ENCODE assay signal across 8 mouse cellular contexts in the genomic region with DNA sequence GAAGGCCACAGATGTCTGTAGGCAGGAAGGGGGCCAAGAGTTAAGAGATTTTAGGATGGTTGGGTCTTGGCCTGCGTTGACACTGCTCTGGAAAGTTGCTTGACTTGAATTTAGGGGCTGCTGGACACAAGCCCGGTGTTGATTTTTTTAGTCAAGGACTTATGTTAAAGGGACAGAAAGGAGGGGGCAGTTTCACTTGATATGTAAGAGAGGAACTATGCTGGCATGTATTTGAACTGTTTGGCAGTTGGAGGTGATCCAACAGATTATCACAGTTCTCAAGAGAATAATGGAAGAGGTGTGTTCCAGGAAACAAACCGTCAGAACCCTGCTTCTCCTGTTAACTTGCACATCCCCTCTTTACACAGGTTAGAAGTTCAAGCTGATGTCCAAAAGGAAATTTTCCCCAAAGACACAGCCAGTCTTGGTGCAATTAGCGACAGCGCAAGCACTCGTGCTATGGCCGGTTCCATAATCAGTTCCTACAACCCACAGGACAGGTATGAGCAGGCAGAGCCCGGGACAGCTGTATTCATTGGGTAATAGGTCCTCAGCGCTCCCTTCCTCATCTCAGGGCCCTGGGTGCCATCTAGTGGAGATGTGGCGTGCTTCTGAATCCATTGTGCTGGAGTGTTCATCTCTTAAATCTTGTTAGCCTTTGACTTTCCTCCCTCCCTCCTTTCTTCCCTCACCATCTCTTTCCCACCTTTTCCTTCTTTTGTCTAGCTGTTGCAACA. TPM values are rescaled to one million over a fixed set of nuclear protein-coding genes. Genes with fewer than 3 reads are reported as not detected.
DNase-seq lines count a peak whose midpoint lies in the region; ATAC-seq and TF ChIP-seq lines count a peak whose summit lies in the region.

No protein-coding gene starts in this region.

- H3K36me3 ChIP-seq in embryonic facial prominence, embryonic 14.5 days (ENCODE audit: control insufficient read depth, insufficient read depth, low read length) = peaks cover 67% of the 10 kb centered on the region
- H3K36me3 ChIP-seq in heart, embryonic 10.5 days = peaks cover 65% of the 10 kb centered on the region
- H3K36me3 ChIP-seq in liver, embryonic 16.5 days (ENCODE audit: control insufficient read depth, insufficient read depth) = peaks cover 22% of the 10 kb centered on the region
- H3K36me3 ChIP-seq in thymus, adult 2 months (ENCODE audit: control insufficient read depth, insufficient read depth, low read length) = 0 out of 2 replicates have a peak, but pooled peaks cover 4% of the 10 kb centered on the region

- no peak overlapping the region for H3K4me2 ChIP-seq in embryonic facial prominence, embryonic 14.5 days (ENCODE audit: low read depth, low read length)
- no peak overlapping the region for H3K4me2 ChIP-seq in liver, embryonic 16.5 days (ENCODE audit: low read depth, low read length)

- no peak overlapping the region for H3K4me3 ChIP-seq in embryonic facial prominence, embryonic 14.5 days (ENCODE audit: low read depth, low read length)
- no peak overlapping the region for H3K4me3 ChIP-seq in heart, embryonic 10.5 days
- no peak overlapping the region for H3K4me3 ChIP-seq in liver, embryonic 16.5 days (ENCODE audit: low read depth, low read length)
- H3K4me3 ChIP-seq in thymus, adult 2 months (ENCODE audit: control insufficient read depth, insufficient read depth, low read length) = no peak overlapping the region

- H3K9me3 ChIP-seq in embryonic facial prominence, embryonic 14.5 days (ENCODE audit: control insufficient read depth, low read length) = 0 out of 2 replicates have a peak, but pooled peaks cover 6% of the 10 kb centered on the region
- H3K9me3 ChIP-seq in heart, embryonic 10.5 days = 0 out of 2 replicates have a peak, but pooled peaks cover 4% of the 10 kb centered on the region
- no peaks in the 10 kb centered on the region for H3K9me3 ChIP-seq in liver, embryonic 16.5 days (replicated peaks; ENCODE audit: control insufficient read depth, low read length)

- no peak for TF ChIP-seq POLR2A in thymus, adult 2 months (IDR thresholded peaks at IDR 0.05; ENCODE audit: control insufficient read depth, extremely low read depth, insufficient read depth, low read length, poor library complexity)

- no peaks in the 10 kb centered on the region for H3K4me1 ChIP-seq in embryonic facial prominence, embryonic 14.5 days (ENCODE audit: control insufficient read depth, insufficient read depth, low read length)
- no peaks in the 10 kb centered on the region for H3K4me1 ChIP-seq in heart, embryonic 10.5 days
- H3K4me1 ChIP-seq in liver, embryonic 16.5 days (ENCODE audit: control insufficient read depth, low read depth, low read length) = no peaks in the 10 kb centered on the region
- no peaks in the 10 kb centered on the region for H3K4me1 ChIP-seq in thymus, adult 2 months (replicated peaks; ENCODE audit: control insufficient read depth, insufficient read depth, low read length)

- 47% methylated on average over 10 of the region's 10 CpGs for WGBS in embryonic facial prominence, embryonic 14.5 days
- WGBS in heart, embryonic 10.5 days = 54% methylated on average over 10 of the region's 10 CpGs
- WGBS in liver, embryonic 16.5 days (ENCODE audit: insufficient replicate concordance) = 52% methylated on average over 10 of the region's 10 CpGs
- WGBS in thymus, adult 2 months = 55% methylated on average over 10 of the region's 10 CpGs

- no peak overlapping the region for H3K9ac ChIP-seq in embryonic facial prominence, embryonic 14.5 days (ENCODE audit: low read depth, low read length)
- H3K9ac ChIP-seq in liver, embryonic 16.5 days (ENCODE audit: low read depth, low read length) = no peak overlapping the region

- peak; percentile 82 for ATAC-seq in embryonic facial prominence, embryonic 14.5 days (ENCODE audit: low read depth)
- peak; percentile 53 for ATAC-seq in liver, embryonic 16.5 days (ENCODE audit: low read depth)
- peak; percentile 85 for ATAC-seq in neutrophil, adult 5-6 weeks (ENCODE audit: extremely low read depth, insufficient number of reproducible peaks, low FRiP score, poor library complexity, severe bottlenecking)

- no peaks in the 10 kb centered on the region for H3K27me3 ChIP-seq in embryonic facial prominence, embryonic 14.5 days (replicated peaks; ENCODE audit: control insufficient read depth, insufficient read depth, low read length)
- peaks cover 8% of the 10 kb centered on the region; the same call in 1 of the 2 replicates for H3K27me3 ChIP-seq in heart, embryonic 10.5 days (ENCODE audit: insufficient read depth, poor library complexity, severe bottlenecking)
- no peaks in the 10 kb centered on the region for H3K27me3 ChIP-seq in liver, embryonic 16.5 days (ENCODE audit: control insufficient read depth, insufficient read depth, low read depth, low read length)
- no peaks in the 10 kb centered on the region for H3K27me3 ChIP-seq in thymus, adult 2 months (ENCODE audit: control insufficient read depth, insufficient read depth, low read length)

- H3K27ac ChIP-seq in embryonic facial prominence, embryonic 14.5 days (replicated peaks; ENCODE audit: low read depth, low read length) = no peak overlapping the region
- H3K27ac ChIP-seq in heart, embryonic 10.5 days = no peak overlapping the region
- H3K27ac ChIP-seq in liver, embryonic 16.5 days (ENCODE audit: low read length) = 0 out of 2 replicates have a peak overlapping the region, but pooled peaks have one; percentile 28
- no peak overlapping the region for H3K27ac ChIP-seq in thymus, adult 2 months (ENCODE audit: control insufficient read depth, insufficient read depth, low read length)

- DNase-seq in CD4-positive, CD25-positive, alpha-beta regulatory T cell, adult 2 months (ENCODE audit: low read depth, low spot score) = peak; percentile 86
- peak; percentile 70 for DNase-seq in adrenal gland, postnatal 25 days
- DNase-seq in embryonic facial prominence, embryonic 14.5 days (ENCODE audit: low spot score) = peak; percentile 90
- peak; percentile 83 for DNase-seq in heart, embryonic 10.5 days (ENCODE audit: low spot score)
- peak; percentile 82 for DNase-seq in kidney, postnatal 10 days
- peak; percentile 66 for DNase-seq in thymus, adult 2 months

- peak; percentile 35; the same call in 1 of the 2 replicates for TF ChIP-seq CTCF in thymus, adult 2 months (IDR thresholded peaks at IDR 0.05; ENCODE audit: borderline replicate concordance, control insufficient read depth, extremely low read depth, insufficient read depth, low read length, poor library complexity)

RNA-seq across cellular contexts. Expression of gene Tmem54, which starts 22.8 kb away (rescaled TPM):
- not detected in 2 replicates for total RNA-seq in adrenal gland, postnatal 25 days (2021)
- polyA plus RNA-seq in embryonic facial prominence, embryonic 14.5 days (2014; fragmentation: Nextera tagmentation; extraction: Ambion mirVana) = 6.9 and 8.4 TPM in 2 replicates
- polyA plus RNA-seq in heart, embryonic 10.5 days (2016; fragmentation: Nextera tagmentation; extraction: Ambion mirVana) = 1.1 and 5.6 TPM in 2 replicates
- 0.58 and 1.7 TPM in 2 replicates for polyA plus RNA-seq in liver, embryonic 16.5 days (2015; fragmentation: Nextera tagmentation; extraction: Ambion mirVana)
- total RNA-seq in neutrophil, adult 5-6 weeks (2017) = not detected in 2 replicates
- polyA plus RNA-seq in thymus, adult 2 months (2012; rRNA removed) = 3.9 and 5.5 TPM in 2 replicates

RNA-seq across cellular contexts. Expression of gene Rnf19b, which starts 24.5 kb away (rescaled TPM):
- total RNA-seq in adrenal gland, postnatal 25 days (2021) = 20.5 and 29.8 TPM in 2 replicates
- 9.7 and 11.3 TPM in 2 replicates for polyA plus RNA-seq in embryonic facial prominence, embryonic 14.5 days (2014; fragmentation: Nextera tagmentation; extraction: Ambion mirVana)
- 5.3 and 6.8 TPM in 2 replicates for polyA plus RNA-seq in heart, embryonic 10.5 days (2016; fragmentation: Nextera tagmentation; extraction: Ambion mirVana)
- 3.9 and 4.4 TPM in 2 replicates for polyA plus RNA-seq in liver, embryonic 16.5 days (2015; fragmentation: Nextera tagmentation; extraction: Ambion mirVana)
- total RNA-seq in neutrophil, adult 5-6 weeks (2017) = 196 and 238 TPM in 2 replicates
- polyA plus RNA-seq in thymus, adult 2 months (2012; rRNA removed) = 74.1 and 82.3 TPM in 2 replicates

RNA-seq across cellular contexts. Expression of gene Hpca, which starts 39.3 kb away (rescaled TPM):
- 0.81 and 1.2 TPM in 2 replicates for total RNA-seq in adrenal gland, postnatal 25 days (2021)
- polyA plus RNA-seq in embryonic facial prominence, embryonic 14.5 days (2014; fragmentation: Nextera tagmentation; extraction: Ambion mirVana) = 3.6 and 4.9 TPM in 2 replicates
- 1.4 TPM in 1 of 2 replicates, not detected in the other for polyA plus RNA-seq in heart, embryonic 10.5 days (2016; fragmentation: Nextera tagmentation; extraction: Ambion mirVana)
- 0.27 and 0.37 TPM in 2 replicates for polyA plus RNA-seq in liver, embryonic 16.5 days (2015; fragmentation: Nextera tagmentation; extraction: Ambion mirVana)
- total RNA-seq in neutrophil, adult 5-6 weeks (2017) = not detected in 2 replicates
- polyA plus RNA-seq in thymus, adult 2 months (2012; rRNA removed) = 0.92 and 1.0 TPM in 2 replicates

RNA-seq across cellular contexts. Expression of gene Fndc5, which starts 54.3 kb away (rescaled TPM):
- total RNA-seq in adrenal gland, postnatal 25 days (2021) = 3.9 and 6.6 TPM in 2 replicates
- 28.4 and 29.1 TPM in 2 replicates for polyA plus RNA-seq in embryonic facial prominence, embryonic 14.5 days (2014; fragmentation: Nextera tagmentation; extraction: Ambion mirVana)
- 3.3 and 3.9 TPM in 2 replicates for polyA plus RNA-seq in heart, embryonic 10.5 days (2016; fragmentation: Nextera tagmentation; extraction: Ambion mirVana)
- 0.44 and 0.71 TPM in 2 replicates for polyA plus RNA-seq in liver, embryonic 16.5 days (2015; fragmentation: Nextera tagmentation; extraction: Ambion mirVana)
- total RNA-seq in neutrophil, adult 5-6 weeks (2017) = not detected in 2 replicates
- polyA plus RNA-seq in thymus, adult 2 months (2012; rRNA removed) = 1.5 and 7.0 TPM in 2 replicates
